Mouse (Mus musculus): Measurements from ENCODE around the gene Agap2. TPM values are rescaled to one million over a fixed set of nuclear protein-coding genes. Genes with fewer than 3 reads are reported as not detected.

Gene Agap2
- polyA plus RNA-seq, 2 experiments: 0.57 to 3.0 TPM

DNA sequence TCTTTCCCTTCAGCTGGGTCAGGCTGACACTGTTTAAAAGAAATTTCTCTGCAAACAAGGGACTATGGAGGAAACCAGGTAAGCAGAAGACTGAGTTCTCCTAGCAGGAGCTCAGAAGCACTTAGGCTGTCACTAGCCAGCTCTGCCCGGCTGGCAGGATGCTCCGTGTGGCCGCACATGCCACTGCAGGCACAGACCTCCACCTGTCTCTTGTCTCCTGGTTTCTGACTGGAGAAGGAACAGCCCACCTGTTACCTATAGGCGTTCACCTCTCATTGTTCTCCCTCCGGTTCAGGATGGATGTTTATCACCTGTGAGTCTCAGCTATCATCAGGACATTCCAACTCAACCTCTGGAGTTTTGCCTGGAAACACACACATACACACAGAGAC, 8.8 kb downstream of the Agap2 start:
- H3K4me3 ChIP-seq (ENCODE audit: insufficient read depth in 1 of 2, low read depth in 2 of 2, low read length in 2 of 2): no peak overlapping the region
- H3K36me3 ChIP-seq (replicated peaks; ENCODE audit: control insufficient read depth, insufficient read depth, low read depth): no peaks in the 10 kb centered on the region
- H3K9ac ChIP-seq (replicated peaks): no peak overlapping the region
- no peak for TF ChIP-seq EP300 (IDR thresholded peaks at IDR 0.05; ENCODE audit: low read depth)
- peak; percentile 23 for TF ChIP-seq CTCF (IDR thresholded peaks at IDR 0.05; ENCODE audit: low read depth)
- ATAC-seq (ENCODE audit: insufficient read depth) (no peak), DNase-seq (ENCODE audit: low read depth in 3 of 3, low spot score in 3 of 3) (no peak)
- H3K9me3 ChIP-seq (ENCODE audit: control insufficient read depth, low read length): no peaks in the 10 kb centered on the region
- H3K27ac ChIP-seq: no peak overlapping the region
- no peak overlapping the region for H3K4me2 ChIP-seq (ENCODE audit: low read depth)
- H3K27me3 ChIP-seq (ENCODE audit: control insufficient read depth, insufficient read depth, low read length): peaks cover 30% of the 10 kb centered on the region
- peaks cover 0 to 2% of the 10 kb centered on the region in 2 experiments; a peak in 2 of 4 replicates for H3K4me1 ChIP-seq (replicated peaks; ENCODE audit: control insufficient read depth in 2 of 2, insufficient read depth in 2 of 2, low read length in 1 of 2)
- WGBS (ENCODE audit: insufficient replicate concordance): 68% methylated on average over 5 of the region's 5 CpGs

DNA sequence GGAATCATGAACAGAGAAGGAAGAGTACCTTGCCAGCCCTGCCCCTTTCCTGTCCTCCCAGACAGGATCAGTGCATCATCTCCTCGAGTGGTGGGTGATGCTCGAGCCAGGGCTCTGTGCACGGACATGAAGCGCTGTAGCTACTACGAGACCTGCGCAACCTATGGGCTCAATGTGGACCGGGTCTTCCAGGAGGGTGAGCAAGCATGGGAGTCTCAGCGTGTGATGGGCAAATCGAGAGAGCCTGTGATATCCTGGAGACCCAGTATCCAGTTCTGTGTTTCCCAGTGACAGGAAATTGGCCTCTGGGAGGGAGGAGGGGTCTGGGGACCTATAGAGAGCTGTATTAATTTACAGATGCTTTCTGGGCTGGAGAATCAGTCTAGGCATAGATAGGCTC, 10.0 kb downstream of the Agap2 start:
- Histone ChIP-seq H3K27me3 (ENCODE audit: control insufficient read depth, insufficient read depth, low read length) (peaks cover 19% of the 10 kb centered on the region), H3K4me2 (ENCODE audit: low read depth) (no peak overlapping the region), H3K9me3 (ENCODE audit: control insufficient read depth, low read length) (no peaks in the 10 kb centered on the region), H3K27ac (no peak overlapping the region), H3K4me1 (replicated peaks; ENCODE audit: control insufficient read depth in 2 of 2, insufficient read depth in 2 of 2, low read length in 1 of 2) (peaks cover 0 to 2% of the 10 kb centered on the region in 2 experiments; a peak in 2 of 4 replicates), H3K4me3 (ENCODE audit: insufficient read depth in 1 of 2, low read depth in 2 of 2, low read length in 2 of 2) (no peak overlapping the region), H3K36me3 (replicated peaks; ENCODE audit: control insufficient read depth, insufficient read depth, low read depth) (no peaks in the 10 kb centered on the region), H3K9ac (replicated peaks) (no peak overlapping the region)
- WGBS (ENCODE audit: insufficient replicate concordance): 79% methylated on average over 9 of the region's 9 CpGs
- no peak for DNase-seq (ENCODE audit: low read depth in 3 of 3, low spot score in 3 of 3)
- no peak for TF ChIP-seq CTCF (IDR thresholded peaks at IDR 0.05; ENCODE audit: low read depth)
- no peak for TF ChIP-seq EP300 (IDR thresholded peaks at IDR 0.05; ENCODE audit: low read depth)
- no peak for ATAC-seq (ENCODE audit: insufficient read depth)

DNA sequence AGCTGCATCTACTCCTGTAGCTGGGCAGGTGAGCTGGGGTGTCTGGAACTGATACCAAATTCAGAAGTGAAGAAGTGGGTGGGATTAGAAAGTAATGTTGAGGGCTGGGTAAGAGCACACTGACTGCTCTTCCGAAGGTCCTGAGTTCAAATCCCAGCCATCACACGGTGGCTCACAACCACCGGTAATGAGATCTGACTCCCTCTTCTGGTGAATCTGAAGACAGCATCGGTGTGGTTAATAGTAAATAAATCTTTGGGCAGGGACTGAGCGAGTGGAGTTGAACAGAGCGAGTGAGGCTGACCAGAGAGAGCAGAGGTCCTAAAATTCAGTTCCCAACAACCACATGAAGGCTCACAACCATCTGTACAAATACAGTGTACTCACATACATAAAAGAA, 10.5 kb downstream of the Agap2 start:
- no peak overlapping the region for H3K9ac ChIP-seq (replicated peaks)
- H3K4me1 ChIP-seq (replicated peaks; ENCODE audit: control insufficient read depth in 2 of 2, insufficient read depth in 2 of 2, low read length in 1 of 2): peaks cover 0 to 2% of the 10 kb centered on the region in 2 experiments; a peak in 2 of 4 replicates
- H3K27me3 ChIP-seq (ENCODE audit: control insufficient read depth, insufficient read depth, low read length): peaks cover 13% of the 10 kb centered on the region
- no peak overlapping the region for H3K27ac ChIP-seq
- DNase-seq (ENCODE audit: low read depth in 3 of 3, low spot score in 3 of 3): no peak
- no peak overlapping the region for H3K4me2 ChIP-seq (ENCODE audit: low read depth)
- no peaks in the 10 kb centered on the region for H3K9me3 ChIP-seq (ENCODE audit: control insufficient read depth, low read length)
- TF ChIP-seq EP300 (IDR thresholded peaks at IDR 0.05; ENCODE audit: low read depth) (no peak), CTCF (IDR thresholded peaks at IDR 0.05; ENCODE audit: low read depth) (no peak)
- H3K4me3 ChIP-seq (ENCODE audit: insufficient read depth in 1 of 2, low read depth in 2 of 2, low read length in 2 of 2): no peak overlapping the region
- 66% methylated on average over 6 of the region's 6 CpGs for WGBS (ENCODE audit: insufficient replicate concordance)
- no peak for ATAC-seq (ENCODE audit: insufficient read depth)
- H3K36me3 ChIP-seq (replicated peaks; ENCODE audit: control insufficient read depth, insufficient read depth, low read depth): no peaks in the 10 kb centered on the region

DNA sequence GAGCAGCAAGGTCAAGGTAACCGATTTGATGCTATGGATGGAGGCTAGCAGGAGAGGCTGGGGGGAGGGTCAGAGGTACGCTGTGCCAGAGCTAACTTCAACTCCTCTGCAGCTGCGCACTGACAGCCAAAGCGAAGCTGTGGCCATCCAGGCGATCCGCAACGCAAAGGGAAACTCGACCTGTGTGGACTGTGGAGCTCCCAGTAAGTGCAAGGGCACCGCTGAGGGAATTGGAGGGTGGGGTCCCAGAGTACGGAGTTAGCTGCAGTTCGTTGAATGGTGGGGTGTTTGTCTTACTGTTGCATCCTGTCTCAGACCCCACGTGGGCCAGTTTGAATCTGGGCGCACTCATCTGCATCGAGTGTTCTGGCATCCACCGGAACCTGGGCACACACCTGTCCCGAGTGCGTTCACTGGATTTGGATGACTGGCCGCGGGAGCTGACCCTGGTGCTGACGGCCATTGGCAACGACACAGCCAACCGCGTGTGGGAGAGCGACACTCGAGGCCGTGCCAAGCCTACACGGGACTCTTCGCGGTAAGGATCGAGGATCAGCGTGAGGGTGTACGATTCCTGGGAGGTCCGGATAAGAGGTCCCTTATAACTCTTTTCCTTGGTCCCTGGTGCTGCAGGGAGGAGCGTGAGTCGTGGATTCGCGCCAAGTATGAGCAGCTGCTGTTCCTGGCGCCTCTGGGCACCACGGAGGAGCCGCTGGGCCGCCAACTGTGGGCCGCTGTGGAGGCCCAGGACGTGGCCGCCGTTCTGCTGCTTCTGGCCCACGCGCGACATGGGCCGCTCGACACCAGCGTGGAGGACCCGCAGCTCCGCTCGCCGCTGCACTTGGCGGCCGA, 15.7 kb downstream of the Agap2 start:
- DNase-seq (ENCODE audit: low read depth in 3 of 3, low spot score in 3 of 3): no peak
- Histone ChIP-seq H3K4me3 (ENCODE audit: insufficient read depth in 1 of 2, low read depth in 2 of 2, low read length in 2 of 2) (no peak overlapping the region), H3K4me2 (ENCODE audit: low read depth) (no peak overlapping the region), H3K4me1 (replicated peaks; ENCODE audit: control insufficient read depth in 2 of 2, insufficient read depth in 2 of 2, low read length in 1 of 2) (no peaks in the 10 kb centered on the region; a peak in 1 of 4 replicates), H3K9me3 (ENCODE audit: control insufficient read depth, low read length) (no peaks in the 10 kb centered on the region), H3K27ac (no peak overlapping the region), H3K36me3 (replicated peaks; ENCODE audit: control insufficient read depth, insufficient read depth, low read depth) (no peaks in the 10 kb centered on the region), H3K27me3 (ENCODE audit: control insufficient read depth, insufficient read depth, low read length) (peaks cover 9% of the 10 kb centered on the region), H3K9ac (replicated peaks) (no peak overlapping the region)
- TF ChIP-seq CTCF (IDR thresholded peaks at IDR 0.05; ENCODE audit: low read depth) (no peak), EP300 (IDR thresholded peaks at IDR 0.05; ENCODE audit: low read depth) (no peak)
- 61% methylated on average over 57 of the region's 57 CpGs for WGBS (ENCODE audit: insufficient replicate concordance)
- no peak for ATAC-seq (ENCODE audit: insufficient read depth)
